Mouse (Mus musculus): ENCODE measurements around the gene Olfm2. TPM values are rescaled to one million over a fixed set of nuclear protein-coding genes. Genes with fewer than 3 reads are reported as not detected.

Gene Olfm2
- polyA plus RNA-seq, 1 experiment from 2014 or later: 35.2 TPM

DNA sequence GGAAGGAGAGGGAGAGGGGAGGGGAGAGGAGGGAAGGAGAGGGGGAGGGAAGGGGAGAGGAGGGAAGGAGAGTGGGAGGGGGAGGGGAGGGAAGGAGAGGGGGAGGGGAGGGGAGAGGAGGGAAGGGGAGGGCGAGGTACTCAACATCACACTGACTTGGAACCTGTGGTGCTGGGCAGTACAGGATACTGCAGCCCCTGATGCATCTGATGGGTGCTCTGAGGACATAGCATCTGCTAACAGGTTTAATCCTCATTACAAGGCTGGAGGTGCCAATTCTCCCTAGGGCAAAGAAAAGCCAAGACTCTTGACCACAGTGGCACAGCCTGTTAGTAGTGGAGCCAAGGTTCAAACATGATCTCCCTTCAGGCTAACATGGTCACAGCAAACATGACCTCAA is 56.7 kb downstream of the Olfm2 start:
- Histone ChIP-seq H3K36me3 (replicated peaks) (no peaks in the 10 kb centered on the region), H3K9ac (no peak overlapping the region), H3K4me3 (replicated peaks) (no peak overlapping the region), H3K27me3 (peaks cover 43% of the 10 kb centered on the region), H3K4me2 (no peak overlapping the region), H3K9me3 (no peaks in the 10 kb centered on the region), H3K27ac (no peak overlapping the region), H3K4me1 (peaks cover 18% of the 10 kb centered on the region)
- WGBS: 33% methylated on average over 1 of the region's 1 CpGs
- no peak for ATAC-seq (ENCODE audit: low FRiP score)

DNA sequence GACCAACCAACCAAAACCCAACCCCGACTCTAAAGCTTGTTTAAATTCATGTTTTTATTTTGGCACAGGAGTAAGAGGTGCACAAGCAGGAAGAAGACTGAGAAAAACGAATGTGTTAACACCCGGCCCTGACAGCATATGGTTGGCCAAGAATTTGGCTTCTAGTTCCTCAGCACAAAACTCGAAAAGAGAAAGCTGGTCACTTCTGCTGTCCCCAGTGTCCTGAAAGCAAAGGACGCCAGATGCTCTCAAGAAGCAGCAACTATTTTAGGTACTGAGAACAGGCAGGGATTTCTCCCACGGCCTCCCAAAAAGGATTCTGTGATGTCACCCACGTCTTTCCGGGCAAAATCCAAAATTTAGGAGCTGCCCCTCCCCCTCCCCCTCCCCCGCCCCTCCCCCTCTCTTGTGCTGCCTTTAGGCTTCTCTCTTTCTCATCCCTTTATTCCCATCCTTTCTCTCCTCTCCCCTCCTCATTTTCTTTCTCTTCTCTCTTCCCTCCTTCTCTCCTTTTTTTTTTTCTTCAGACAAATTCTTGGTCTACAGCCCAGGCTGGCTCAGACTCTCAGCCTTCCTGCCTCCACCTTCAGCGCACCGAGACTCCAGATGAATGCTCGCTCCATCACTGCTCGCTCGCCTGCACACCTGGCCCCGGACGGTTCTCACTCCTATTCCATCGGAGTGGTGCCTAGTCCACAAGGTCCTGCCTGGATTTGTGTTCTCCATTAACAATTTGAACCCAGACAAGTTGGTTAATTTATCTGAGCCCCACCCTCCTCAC is 60.9 kb downstream of the Olfm2 start:
- Histone ChIP-seq H3K36me3 (replicated peaks) (no peaks in the 10 kb centered on the region), H3K27ac (no peak overlapping the region)
- 63% methylated on average over 16 of the region's 17 CpGs for WGBS

GRCm38 (mm10) chr9:20682389-20682722 is 63.8 kb downstream of the Olfm2 start:
- peaks cover 28% of the 10 kb centered on the region for H3K27me3 ChIP-seq
- H3K9ac ChIP-seq: no peak overlapping the region
- no peak overlapping the region for H3K4me3 ChIP-seq (replicated peaks)
- WGBS: 20% methylated on average over 2 of the region's 2 CpGs
- ATAC-seq (ENCODE audit: low FRiP score): peak; percentile 34; the same call in 1 of the 2 replicates
- peaks cover 30% of the 10 kb centered on the region for H3K4me1 ChIP-seq
- peak overlapping the region; percentile 27 for H3K27ac ChIP-seq
- H3K4me2 ChIP-seq: no peak overlapping the region
- H3K9me3 ChIP-seq: no peaks in the 10 kb centered on the region
- no peaks in the 10 kb centered on the region for H3K36me3 ChIP-seq (replicated peaks)

More for the DNA sequence above, 60.9 kb downstream of the Olfm2 start:
- no peak overlapping the region for H3K4me3 ChIP-seq (replicated peaks)
- no peak overlapping the region for H3K4me2 ChIP-seq
- peaks cover 25% of the 10 kb centered on the region for H3K4me1 ChIP-seq
- peaks cover 36% of the 10 kb centered on the region for H3K27me3 ChIP-seq
- no peak overlapping the region for H3K9ac ChIP-seq
- no peaks in the 10 kb centered on the region for H3K9me3 ChIP-seq
- ATAC-seq (ENCODE audit: low FRiP score): no peak

DNA sequence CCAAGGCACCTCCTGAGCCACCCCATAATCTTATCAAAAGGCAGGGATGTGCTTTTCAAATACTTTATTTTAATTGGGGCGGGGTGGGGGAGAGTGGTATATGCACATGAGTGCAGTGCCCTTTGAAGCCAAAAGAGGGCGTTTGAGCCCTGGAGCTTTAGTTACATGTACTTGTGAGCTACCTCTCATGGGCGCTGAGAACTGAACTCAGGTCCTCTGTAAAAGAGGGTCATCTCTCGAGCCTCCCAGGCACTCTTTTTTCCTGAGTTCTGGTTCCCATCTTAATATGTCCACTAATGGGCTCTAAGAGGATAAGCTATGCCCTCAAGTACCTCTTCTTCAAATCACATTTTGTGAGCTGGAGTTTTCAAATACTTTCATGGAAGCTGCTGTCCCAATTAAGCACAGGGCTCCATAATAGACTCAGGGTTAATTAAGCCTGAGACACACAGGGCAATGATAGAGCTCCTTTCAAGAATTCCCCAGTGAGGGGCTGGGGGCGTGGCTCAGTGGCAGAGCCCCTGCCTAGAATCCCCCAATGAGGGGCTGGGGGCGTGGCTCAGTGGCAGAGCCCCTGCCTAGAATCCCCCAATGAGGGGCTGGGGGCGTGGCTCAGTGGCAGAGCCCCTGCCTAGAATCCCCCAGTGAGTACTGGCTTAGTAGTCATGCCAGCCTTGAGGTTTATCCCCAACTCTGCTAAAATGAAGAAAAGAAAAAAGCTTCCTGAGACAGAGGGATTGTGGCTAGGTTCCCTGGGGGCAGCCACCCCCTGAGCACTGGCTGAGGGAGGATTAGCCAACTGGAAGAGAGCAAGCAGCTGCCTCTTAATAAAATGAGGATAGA is 64.4 kb downstream of the Olfm2 start:
- Histone ChIP-seq H3K4me3 (replicated peaks) (no peak overlapping the region), H3K9me3 (no peaks in the 10 kb centered on the region), H3K4me1 (peaks cover 30% of the 10 kb centered on the region), H3K9ac (no peak overlapping the region), H3K36me3 (replicated peaks) (no peaks in the 10 kb centered on the region), H3K4me2 (no peak overlapping the region), H3K27me3 (peaks cover 24% of the 10 kb centered on the region), H3K27ac (peak overlapping the region; percentile 75)
- ATAC-seq (ENCODE audit: low FRiP score): peak; percentile 77
- WGBS: 30% methylated on average over 7 of the region's 7 CpGs

GRCm38 (mm10) chr9:20680378-20680958 is 65.7 kb downstream of the Olfm2 start:
- ATAC-seq (ENCODE audit: low FRiP score): no peak
- H3K27ac ChIP-seq: peak overlapping the region; percentile 75

DNA sequence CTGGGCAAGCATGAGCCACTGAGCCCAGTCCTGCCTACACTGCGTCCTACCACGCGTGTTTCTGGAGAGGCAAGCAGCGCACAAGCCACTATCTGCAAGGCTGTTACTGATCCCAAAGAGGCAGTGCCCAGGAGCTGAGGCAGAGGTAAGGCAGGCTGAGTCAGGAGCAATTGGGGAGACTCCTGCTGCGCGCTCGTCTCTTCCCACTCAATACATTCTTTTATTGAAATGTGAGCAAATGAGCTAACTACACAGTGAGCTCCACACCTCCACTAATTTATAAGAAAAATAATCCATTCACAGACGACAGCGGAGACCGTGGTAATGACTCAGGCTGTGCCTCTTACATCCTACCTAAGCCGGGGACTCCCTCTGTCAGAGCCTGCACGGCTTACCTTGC is 68.3 kb downstream of the Olfm2 start:
- no peak for ATAC-seq (ENCODE audit: low FRiP score)
- Histone ChIP-seq H3K4me3 (replicated peaks) (no peak overlapping the region), H3K4me1 (peaks cover 30% of the 10 kb centered on the region), H3K27me3 (no peaks in the 10 kb centered on the region), H3K36me3 (replicated peaks) (no peaks in the 10 kb centered on the region), H3K27ac (no peak overlapping the region), H3K4me2 (no peak overlapping the region), H3K9me3 (no peaks in the 10 kb centered on the region), H3K9ac (no peak overlapping the region)
- 88% methylated on average over 12 of the region's 12 CpGs for WGBS

More at GRCm38 (mm10) chr9:20680378-20680958, 65.7 kb downstream of the Olfm2 start:
- H3K9me3 ChIP-seq: no peaks in the 10 kb centered on the region
- no peaks in the 10 kb centered on the region for H3K36me3 ChIP-seq (replicated peaks)
- no peak overlapping the region for H3K4me2 ChIP-seq
- no peak overlapping the region for H3K4me3 ChIP-seq (replicated peaks)
- H3K4me1 ChIP-seq: peaks cover 30% of the 10 kb centered on the region
- H3K27me3 ChIP-seq: peaks cover 16% of the 10 kb centered on the region; the same call in 1 of the 2 replicates
- WGBS: 33% methylated on average over 9 of the region's 9 CpGs
- H3K9ac ChIP-seq: no peak overlapping the region

DNA sequence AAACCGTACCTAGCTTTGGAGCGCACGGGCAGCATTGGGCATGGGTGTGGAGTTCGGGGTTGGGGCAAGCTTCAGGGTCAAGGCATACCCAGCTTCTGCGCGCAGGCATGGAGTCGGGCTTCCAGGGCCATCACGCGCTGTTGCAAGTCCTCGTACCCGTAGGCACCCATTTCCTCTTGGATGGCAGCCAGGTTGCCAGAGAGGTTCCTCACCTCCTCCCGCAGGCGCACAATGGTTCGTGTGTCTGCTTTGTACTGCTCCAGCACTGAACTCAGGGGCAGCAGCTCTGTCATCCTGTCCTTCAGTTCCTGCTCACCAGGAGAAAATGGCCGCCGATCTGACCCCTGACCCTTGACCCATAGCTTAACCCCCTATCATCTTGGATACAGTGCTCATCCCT is 74.1 kb downstream of the Olfm2 start:
- 91% methylated on average over 16 of the region's 16 CpGs for WGBS

GRCm38 (mm10) chr9:20668065-20668464 is 78.1 kb downstream of the Olfm2 start:
- peaks cover 37% of the 10 kb centered on the region for H3K4me1 ChIP-seq
- no peaks in the 10 kb centered on the region for H3K9me3 ChIP-seq
- no peak overlapping the region for H3K4me3 ChIP-seq (replicated peaks)
- H3K27ac ChIP-seq: no peak overlapping the region
- H3K9ac ChIP-seq: no peak overlapping the region
- no peak for ATAC-seq (ENCODE audit: low FRiP score)
- WGBS: 95% methylated on average over 22 of the region's 22 CpGs
- peaks cover 24% of the 10 kb centered on the region for H3K36me3 ChIP-seq (replicated peaks)
- no peak overlapping the region for H3K4me2 ChIP-seq
- no peaks in the 10 kb centered on the region for H3K27me3 ChIP-seq

More for the DNA sequence above, 74.1 kb downstream of the Olfm2 start:
- no peaks in the 10 kb centered on the region for H3K4me1 ChIP-seq
- no peak overlapping the region for H3K4me3 ChIP-seq (replicated peaks)
- no peak overlapping the region for H3K4me2 ChIP-seq
- 0 out of 2 replicates have a peak, but pooled peaks cover 4% of the 10 kb centered on the region for H3K36me3 ChIP-seq (replicated peaks)
- no peak overlapping the region for H3K27ac ChIP-seq
- no peaks in the 10 kb centered on the region for H3K9me3 ChIP-seq
- ATAC-seq (ENCODE audit: low FRiP score): no peak
- H3K9ac ChIP-seq: no peak overlapping the region
- H3K27me3 ChIP-seq: no peaks in the 10 kb centered on the region

GRCm38 (mm10) chr9:20666510-20667034 is 79.6 kb downstream of the Olfm2 start:
- Histone ChIP-seq H3K4me2 (no peak overlapping the region), H3K27ac (no peak overlapping the region)

DNA sequence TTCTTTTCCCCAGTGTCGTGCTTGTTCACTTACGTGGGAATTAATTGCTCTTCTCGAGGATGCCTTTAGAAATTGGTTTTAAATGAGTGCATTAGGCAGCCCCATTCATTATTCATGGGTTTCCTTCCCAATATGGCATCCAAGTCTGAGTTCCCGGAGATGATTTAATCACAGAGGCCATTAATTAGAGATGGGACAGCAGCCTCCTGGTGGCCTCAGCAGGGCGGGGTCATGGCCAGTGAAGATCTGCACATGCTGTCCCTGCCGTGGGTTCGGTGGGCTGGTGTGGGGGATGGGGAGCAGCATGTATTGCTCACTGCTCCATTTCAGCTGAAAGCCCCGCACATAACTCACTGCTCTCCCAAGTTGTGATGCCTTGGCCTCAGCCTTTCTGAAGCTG is 80.2 kb downstream of the Olfm2 start:
- Histone ChIP-seq H3K27ac (peak overlapping the region; percentile 84; the same call in 1 of the 2 replicates), H3K9ac (no peak overlapping the region), H3K4me1 (peaks cover 44% of the 10 kb centered on the region), H3K4me2 (no peak overlapping the region; the same call in 1 of the 2 replicates), H3K9me3 (no peaks in the 10 kb centered on the region), H3K4me3 (replicated peaks) (no peak overlapping the region), H3K36me3 (replicated peaks) (peaks cover 43% of the 10 kb centered on the region), H3K27me3 (no peaks in the 10 kb centered on the region)
- 14% methylated on average over 8 of the region's 8 CpGs for WGBS
- peak; percentile 21; the same call in 1 of the 2 replicates for ATAC-seq (ENCODE audit: low FRiP score)

More at GRCm38 (mm10) chr9:20666510-20667034, 79.6 kb downstream of the Olfm2 start:
- Histone ChIP-seq H3K36me3 (replicated peaks) (peaks cover 38% of the 10 kb centered on the region), H3K4me1 (peaks cover 44% of the 10 kb centered on the region), H3K4me3 (replicated peaks) (no peak overlapping the region), H3K9me3 (no peaks in the 10 kb centered on the region), H3K9ac (no peak overlapping the region), H3K27me3 (no peaks in the 10 kb centered on the region)
- WGBS: 17% methylated on average over 7 of the region's 7 CpGs
- no peak for ATAC-seq (ENCODE audit: low FRiP score)

- 79% methylated on average over 5 of the region's 5 CpGs for WGBS
- no peaks in the 10 kb centered on the region for H3K27me3 ChIP-seq
- peak overlapping the region; percentile 84 for H3K27ac ChIP-seq
- no peak overlapping the region for H3K9ac ChIP-seq
- peaks cover 51% of the 10 kb centered on the region for H3K36me3 ChIP-seq (replicated peaks)
- H3K4me2 ChIP-seq: no peak overlapping the region
- no peak for ATAC-seq (ENCODE audit: low FRiP score)
- no peaks in the 10 kb centered on the region for H3K9me3 ChIP-seq
- H3K4me1 ChIP-seq: peaks cover 44% of the 10 kb centered on the region
- H3K4me3 ChIP-seq (replicated peaks): no peak overlapping the region
These were observed 81.0 kb downstream of the Olfm2 start for GRCm38 (mm10) chr9:20664982-20665637.
